Comparison of ENCODE assay signal across 16 mouse cellular contexts in genomic region chr10:95893291-95893932, GRCm38 (mm10). TPM values are rescaled to one million over a fixed set of nuclear protein-coding genes. Genes with fewer than 3 reads are reported as not detected.
DNase-seq lines count a peak whose midpoint lies in the region; ATAC-seq and TF ChIP-seq lines count a peak whose summit lies in the region.
"Had no signal": no experiment of that assay in that cellular context is flagged by ENCODE, and none has a peak within 500 bp of the region (broad histone marks: within the 10 kb centered on the region; RNA-seq: fewer than 3 reads in every experiment).

No protein-coding gene starts in this region.

- TF ChIP-seq POLR2A in cortical plate, adult 2 months (IDR thresholded peaks at IDR 0.05; ENCODE audit: extremely low read depth, insufficient read depth, low read length), result no peak

- no peak overlapping the region for H3K4me3 ChIP-seq in heart, postnatal 0 days (ENCODE audit: low read depth, low read length)
- no peak overlapping the region for H3K4me3 ChIP-seq in heart, embryonic 11.5 days (ENCODE audit: low read depth, low read length)
- no peak overlapping the region for H3K4me3 ChIP-seq in lung, embryonic 14.5 days (ENCODE audit: low read depth, low read length)
- no peak overlapping the region; the same call in 1 of the 2 replicates for H3K4me3 ChIP-seq in cortical plate, adult 2 months (ENCODE audit: insufficient read depth, low read length)
- H3K4me3 ChIP-seq in neural tube, embryonic 15.5 days (replicated peaks), result no peak overlapping the region

- no peak overlapping the region for H3K27ac ChIP-seq in heart, postnatal 0 days (ENCODE audit: low read depth)
- no peak overlapping the region for H3K27ac ChIP-seq in heart, embryonic 11.5 days (ENCODE audit: low read depth, low read length)
- no peak overlapping the region for H3K27ac ChIP-seq in lung, embryonic 14.5 days (ENCODE audit: low read depth)
- H3K27ac ChIP-seq in cortical plate, adult 2 months (ENCODE audit: insufficient read depth, low read length), result no peak overlapping the region
- no peak overlapping the region for H3K27ac ChIP-seq in neural tube, embryonic 15.5 days (replicated peaks)
- H3K27ac ChIP-seq: embryonic facial prominence, embryonic 12.5 days; limb, embryonic 15.5 days; lung, embryonic 15.5 days had no signal

- ATAC-seq in heart, postnatal 0 days (ENCODE audit: insufficient read depth, low read depth), result no peak
- no peak for ATAC-seq in heart, embryonic 11.5 days (replicated peaks; ENCODE audit: insufficient number of reproducible peaks, low FRiP score, low TSS enrichment)
- ATAC-seq in lung, embryonic 14.5 days (ENCODE audit: insufficient read depth), result no peak
- ATAC-seq in neural tube, embryonic 15.5 days (ENCODE audit: low FRiP score), result no peak

- no peaks in the 10 kb centered on the region for H3K36me3 ChIP-seq in heart, postnatal 0 days (replicated peaks; ENCODE audit: control insufficient read depth, insufficient read depth, low read length)
- no peaks in the 10 kb centered on the region for H3K36me3 ChIP-seq in heart, embryonic 11.5 days (ENCODE audit: control insufficient read depth, insufficient read depth, low read length)
- no peaks in the 10 kb centered on the region for H3K36me3 ChIP-seq in lung, embryonic 14.5 days (ENCODE audit: insufficient read depth)
- no peaks in the 10 kb centered on the region for H3K36me3 ChIP-seq in neural tube, embryonic 15.5 days
- H3K36me3 ChIP-seq: embryonic facial prominence, embryonic 12.5 days; limb, embryonic 15.5 days; lung, embryonic 15.5 days had no signal

- WGBS in heart, postnatal 0 days, result 86% methylated on average over 14 of the region's 14 CpGs
- WGBS in heart, embryonic 11.5 days (ENCODE audit: insufficient replicate concordance), result 89% methylated on average over 14 of the region's 14 CpGs
- WGBS in lung, embryonic 14.5 days, result 72% methylated on average over 14 of the region's 14 CpGs
- 91% methylated on average over 14 of the region's 14 CpGs for WGBS in neural tube, embryonic 15.5 days

- DNase-seq in heart, postnatal 0 days (ENCODE audit: low spot score), result no peak
- peak; percentile 9 for DNase-seq in lung, embryonic 14.5 days
- no peak for DNase-seq in lung, postnatal 36 days
- DNase-seq in ES-CJ7 (ENCODE audit: low read depth, low spot score), result peak; percentile 66
- DNase-seq: cerebellum, postnatal 36 days; kidney, adult 18-20 months; right cerebral cortex, postnatal 25 days had no signal

- TF ChIP-seq EP300 in heart, postnatal 0 days (IDR thresholded peaks at IDR 0.05; ENCODE audit: low read depth), result no peak

- peaks cover 5% of the 10 kb centered on the region; the same call in 1 of the 2 replicates for H3K4me1 ChIP-seq in heart, postnatal 0 days (ENCODE audit: control insufficient read depth, insufficient read depth)
- no peaks in the 10 kb centered on the region; the same call in 1 of the 2 replicates for H3K4me1 ChIP-seq in heart, embryonic 11.5 days (ENCODE audit: control insufficient read depth, insufficient read depth, low read length)
- H3K4me1 ChIP-seq in lung, embryonic 14.5 days (ENCODE audit: insufficient read depth), result no peaks in the 10 kb centered on the region
- H3K4me1 ChIP-seq in cortical plate, adult 2 months (ENCODE audit: control insufficient read depth, insufficient read depth, low read length), result no peaks in the 10 kb centered on the region
- peaks cover 7% of the 10 kb centered on the region; the same call in 1 of the 2 replicates for H3K4me1 ChIP-seq in neural tube, embryonic 15.5 days
- H3K4me1 ChIP-seq: embryonic facial prominence, embryonic 12.5 days had no signal

- peak; percentile 33; the same call in 1 of the 2 replicates for TF ChIP-seq CTCF in heart, postnatal 0 days (IDR thresholded peaks at IDR 0.05; ENCODE audit: low read depth)
- TF ChIP-seq CTCF in lung, embryonic 14.5 days (IDR thresholded peaks at IDR 0.05; ENCODE audit: low read depth), result peak; percentile 42
- 0 out of 2 replicates have a peak, but pooled peaks have one; percentile 22 for TF ChIP-seq CTCF in cortical plate, adult 2 months (IDR thresholded peaks at IDR 0.05; ENCODE audit: extremely low read depth, insufficient read depth, low read length)

- H3K9ac ChIP-seq in heart, postnatal 0 days (replicated peaks; ENCODE audit: low read depth, low read length), result no peak overlapping the region
- H3K9ac ChIP-seq in heart, embryonic 11.5 days (ENCODE audit: low read depth, low read length), result no peak overlapping the region
- no peak overlapping the region for H3K9ac ChIP-seq in lung, embryonic 14.5 days
- H3K9ac ChIP-seq in neural tube, embryonic 15.5 days (replicated peaks), result no peak overlapping the region
- H3K9ac ChIP-seq: embryonic facial prominence, embryonic 12.5 days; limb, embryonic 15.5 days; lung, embryonic 15.5 days had no signal

- no peaks in the 10 kb centered on the region for H3K9me3 ChIP-seq in heart, postnatal 0 days (replicated peaks; ENCODE audit: control insufficient read depth, low read length)
- no peaks in the 10 kb centered on the region for H3K9me3 ChIP-seq in heart, embryonic 11.5 days (replicated peaks; ENCODE audit: control insufficient read depth, low read length)
- no peaks in the 10 kb centered on the region for H3K9me3 ChIP-seq in lung, embryonic 14.5 days (ENCODE audit: low read depth, low read length)
- H3K9me3 ChIP-seq in neural tube, embryonic 15.5 days (replicated peaks), result no peaks in the 10 kb centered on the region
- H3K9me3 ChIP-seq: embryonic facial prominence, embryonic 12.5 days; limb, embryonic 15.5 days; lung, embryonic 15.5 days; megakaryocyte, embryonic 14.5 days had no signal

- H3K4me2 ChIP-seq in heart, postnatal 0 days (ENCODE audit: low read depth, low read length), result no peak overlapping the region
- H3K4me2 ChIP-seq in heart, embryonic 11.5 days, result no peak overlapping the region
- H3K4me2 ChIP-seq in lung, embryonic 14.5 days, result no peak overlapping the region
- no peak overlapping the region for H3K4me2 ChIP-seq in neural tube, embryonic 15.5 days

- H3K27me3 ChIP-seq in heart, postnatal 0 days (ENCODE audit: control insufficient read depth, insufficient read depth, low read length), result no peaks in the 10 kb centered on the region
- no peaks in the 10 kb centered on the region for H3K27me3 ChIP-seq in heart, embryonic 11.5 days (ENCODE audit: control insufficient read depth, insufficient read depth, low read length)
- no peaks in the 10 kb centered on the region for H3K27me3 ChIP-seq in lung, embryonic 14.5 days (ENCODE audit: insufficient read depth, low read length)
- H3K27me3 ChIP-seq in neural tube, embryonic 15.5 days (replicated peaks), result no peaks in the 10 kb centered on the region
- H3K27me3 ChIP-seq: embryonic facial prominence, embryonic 12.5 days; limb, embryonic 15.5 days; lung, embryonic 15.5 days had no signal

RNA-seq across cellular contexts. Expression of gene Eea1, which starts 47.0 kb away (rescaled TPM):
- 10.8 and 13.3 TPM in 2 replicates for total RNA-seq in heart, postnatal 0 days (2014; rRNA removed; ENCODE audit: low replicate concordance)
- 21.1 and 21.3 TPM in 2 replicates for polyA plus RNA-seq in heart, postnatal 0 days (2015; fragmentation: Nextera tagmentation; extraction: Ambion mirVana)
- polyA plus RNA-seq in heart, embryonic 11.5 days (2014; fragmentation: Nextera tagmentation; extraction: Ambion mirVana), result 16.6 and 21.5 TPM in 2 replicates
- polyA plus RNA-seq in lung, embryonic 14.5 days (2014; fragmentation: Nextera tagmentation; extraction: Ambion mirVana), result 17.7 and 22.4 TPM in 2 replicates
- 14.5 and 15.0 TPM in 2 replicates for polyA plus RNA-seq in cortical plate, adult 2 months (2012; rRNA removed)
- polyA plus RNA-seq in neural tube, embryonic 15.5 days (2015; fragmentation: Nextera tagmentation; extraction: Ambion mirVana), result 24.9 and 25.6 TPM in 2 replicates

RNA-seq across cellular contexts. Expression of gene Gm33543, which starts 50.7 kb away (rescaled TPM):
- 0.58 TPM in 1 of 2 replicates, not detected in the other for total RNA-seq in heart, postnatal 0 days (2014; rRNA removed; ENCODE audit: low replicate concordance)
- 0.26 and 0.55 TPM in 2 replicates for polyA plus RNA-seq in heart, postnatal 0 days (2015; fragmentation: Nextera tagmentation; extraction: Ambion mirVana)
- polyA plus RNA-seq in heart, embryonic 11.5 days (2014; fragmentation: Nextera tagmentation; extraction: Ambion mirVana), result not detected in 2 replicates
- polyA plus RNA-seq in lung, embryonic 14.5 days (2014; fragmentation: Nextera tagmentation; extraction: Ambion mirVana), result not detected in 2 replicates
- 0.13 and 0.15 TPM in 2 replicates for polyA plus RNA-seq in cortical plate, adult 2 months (2012; rRNA removed)
- not detected in 2 replicates for polyA plus RNA-seq in neural tube, embryonic 15.5 days (2015; fragmentation: Nextera tagmentation; extraction: Ambion mirVana)
- polyA plus RNA-seq: embryonic facial prominence, embryonic 12.5 days; heart, embryonic 16.5 days; hindbrain, embryonic 14.5 days; limb, embryonic 15.5 days; lung, embryonic 15.5 days had no signal

Comparison
In these comparisons a context has a peak if more than half of its experiments do, and no peak if none do; other contexts are left out.
1. DNase-seq: peak in lung, embryonic 14.5 days (single experiment) and ES-CJ7 (single experiment); none in heart, postnatal 0 days (single experiment) and lung, postnatal 36 days (single experiment).
2. Peak in every context shown above with its lines, with median percentiles within 50 percentile points of each other: CTCF ChIP-seq.